Mouse (Mus musculus) heart, embryonic 14.5 days (tissue): ENCODE results near the gene Siva1. TPM values are rescaled to one million over a fixed set of nuclear protein-coding genes. Genes with fewer than 3 reads are reported as not detected.

Experiments
- ATAC-seq: fragments of 200-750 bp; cut with Nextera tagmentation; 2 replicates; pipeline ENCODE4 v1.8.0; 2017; ENCODE audit warnings: low read depth, moderate TSS enrichment; ENCODE audit not compliant: insufficient number of reproducible peaks, insufficient read depth, low FRiP score
- H3K27ac ChIP-seq, 2 experiments: fragments of 200-500 bp in 1 of 2; fragments of 300-500 bp in 1 of 2; sonication (generic) in 1 of 2; replicated peaks in 1 of 2; 2 replicates each; pipeline ENCODE4 v1.5.1; 2012 to 2014; ENCODE audit warnings: low read depth in 2 of 2, low read length in 2 of 2, control low read depth in 1 of 2, mild to moderate bottlenecking in 1 of 2, mixed read lengths in 1 of 2; ENCODE audit not compliant: control insufficient read depth in 1 of 2, insufficient read depth in 1 of 2
- H3K27me3 ChIP-seq: fragments of 300-500 bp; sonication (generic); 2 replicates; pipeline ENCODE4 v1.6.1; 2014; ENCODE audit warnings: mild to moderate bottlenecking, low read length, control low read depth; ENCODE audit not compliant: control insufficient read depth, insufficient read depth
- H3K36me3 ChIP-seq: fragments of 300-500 bp; sonication (generic); 2 replicates; pipeline ENCODE4 v1.6.1; 2014; ENCODE audit warnings: mild to moderate bottlenecking, control low read depth, low read length, mixed read lengths; ENCODE audit not compliant: control insufficient read depth, insufficient read depth
- H3K4me1 ChIP-seq, 2 experiments: fragments of 200-500 bp in 1 of 2; fragments of 300-500 bp in 1 of 2; sonication (generic) in 1 of 2; 2 replicates each; pipeline ENCODE4 v1.6.1; 2012 to 2014; ENCODE audit warnings: low read length in 2 of 2, control low read depth in 1 of 2, mixed read lengths in 1 of 2; ENCODE audit not compliant: control insufficient read depth in 2 of 2, insufficient read depth in 2 of 2
- H3K4me2 ChIP-seq: fragments of 300-500 bp; sonication (generic); 2 replicates; pipeline ENCODE4 v1.6.1; 2014; ENCODE audit warnings: mild to moderate bottlenecking, low read length
- H3K4me3 ChIP-seq, 2 experiments: fragments of 200-500 bp in 1 of 2; fragments of 300-500 bp in 1 of 2; sonication (generic) in 1 of 2; 2 replicates each; pipeline ENCODE4 v1.5.1; 2012 to 2014; ENCODE audit warnings: low read length in 2 of 2, mild to moderate bottlenecking in 2 of 2, control low read depth in 1 of 2, low read depth in 1 of 2, moderate library complexity in 1 of 2; ENCODE audit not compliant: control insufficient read depth in 1 of 2, insufficient read depth in 1 of 2
- H3K9ac ChIP-seq: fragments of 300-500 bp; sonication (generic); 2 replicates; pipeline ENCODE4 v1.6.1; 2014; ENCODE audit warnings: mild to moderate bottlenecking, low read length
- H3K9me3 ChIP-seq: fragments of 300-500 bp; sonication (generic); 2 replicates; pipeline ENCODE4 v1.6.1; 2016; ENCODE audit warnings: low read length, control low read depth; ENCODE audit not compliant: control insufficient read depth
- WGBS: fragments of 180-500 bp; shearing (Covaris S2); extraction: QIAGEN DNeasy Blood & Tissue Kit; methylation state at CpG from one replicate; pipeline ENCODE4 v1.1.7; 2014; 5-methylcytosine and 5-hydroxymethylcytosine counted together
- polyA plus RNA-seq: library from polyadenylated mRNA; unstranded; fragments of >200 nt; fragmentation: Nextera tagmentation; extraction: Ambion mirVana; gene quantifications from 2 replicates; pipeline ENCODE4 v1.2.1, GENCODE M21; 2014

Gene Siva1
- polyA plus RNA-seq, 1 experiment from 2014 or later: 153 TPM

DNA sequence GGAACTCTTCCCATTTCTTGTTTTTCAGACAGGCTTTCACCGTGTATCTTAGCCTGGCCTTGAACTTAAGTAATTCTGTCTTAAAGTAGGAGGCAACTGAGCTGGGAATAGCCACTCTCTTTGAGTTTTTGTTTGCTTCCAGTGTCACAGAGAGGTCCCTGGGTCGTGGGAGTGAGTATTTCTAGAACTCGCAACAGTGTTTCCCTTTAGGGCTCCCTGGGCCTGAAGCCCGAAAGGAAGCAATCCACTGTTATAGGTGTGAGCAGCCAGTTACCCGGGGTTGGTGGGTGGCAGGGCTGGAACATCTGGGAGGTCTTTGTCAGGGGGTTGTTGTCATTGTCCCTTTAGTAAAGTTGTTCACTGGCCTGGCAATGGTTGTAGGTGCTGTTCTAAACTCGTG, 1.7 kb downstream of the Siva1 start:
- H3K27me3 ChIP-seq: no peaks in the 10 kb centered on the region
- WGBS: 58% methylated on average over 6 of the region's 6 CpGs

DNA sequence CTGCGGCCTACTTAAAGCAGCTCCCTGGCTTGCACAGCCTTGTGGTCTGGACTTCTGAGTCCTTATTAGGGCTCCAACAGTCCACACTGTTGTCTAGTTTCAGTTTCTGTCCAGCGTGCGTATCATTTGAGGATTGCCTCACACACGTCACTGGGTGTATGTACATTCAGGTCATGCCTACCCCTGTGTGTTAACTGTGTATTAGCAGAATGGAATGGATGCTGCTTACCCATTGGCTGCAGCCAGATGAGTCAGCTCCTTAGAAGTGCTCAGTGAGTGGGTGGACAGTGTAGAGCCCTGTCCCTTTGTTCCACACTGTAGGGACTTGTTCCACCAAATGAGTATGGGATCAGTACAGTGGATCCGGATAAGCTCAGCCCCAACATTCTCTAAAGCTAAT, 3.6 kb downstream of the Siva1 start:
- Histone ChIP-seq H3K4me1 (peaks cover 10 to 21% of the 10 kb centered on the region in 2 experiments), H3K27me3 (no peaks in the 10 kb centered on the region), H3K27ac (no peak overlapping the region), H3K4me3 (no peak overlapping the region), H3K4me2 (no peak overlapping the region), H3K9ac (no peak overlapping the region), H3K36me3 (peaks cover 58% of the 10 kb centered on the region), H3K9me3 (no peaks in the 10 kb centered on the region)
- ATAC-seq: no peak
- WGBS: 93% methylated on average over 5 of the region's 5 CpGs

More for the DNA sequence above, 1.7 kb downstream of the Siva1 start:
- H3K9me3 ChIP-seq: no peaks in the 10 kb centered on the region
- peak overlapping the region in 1 of 2 experiments; percentile 68; a peak in 2 of 4 replicates for H3K4me3 ChIP-seq
- ATAC-seq: no peak
- H3K9ac ChIP-seq: peak overlapping the region; percentile 87
- peaks cover 40% of the 10 kb centered on the region for H3K36me3 ChIP-seq
- no peak overlapping the region for H3K27ac ChIP-seq
- H3K4me2 ChIP-seq: peak overlapping the region; percentile 92
- H3K4me1 ChIP-seq: peaks cover 10 to 21% of the 10 kb centered on the region in 2 experiments

DNA sequence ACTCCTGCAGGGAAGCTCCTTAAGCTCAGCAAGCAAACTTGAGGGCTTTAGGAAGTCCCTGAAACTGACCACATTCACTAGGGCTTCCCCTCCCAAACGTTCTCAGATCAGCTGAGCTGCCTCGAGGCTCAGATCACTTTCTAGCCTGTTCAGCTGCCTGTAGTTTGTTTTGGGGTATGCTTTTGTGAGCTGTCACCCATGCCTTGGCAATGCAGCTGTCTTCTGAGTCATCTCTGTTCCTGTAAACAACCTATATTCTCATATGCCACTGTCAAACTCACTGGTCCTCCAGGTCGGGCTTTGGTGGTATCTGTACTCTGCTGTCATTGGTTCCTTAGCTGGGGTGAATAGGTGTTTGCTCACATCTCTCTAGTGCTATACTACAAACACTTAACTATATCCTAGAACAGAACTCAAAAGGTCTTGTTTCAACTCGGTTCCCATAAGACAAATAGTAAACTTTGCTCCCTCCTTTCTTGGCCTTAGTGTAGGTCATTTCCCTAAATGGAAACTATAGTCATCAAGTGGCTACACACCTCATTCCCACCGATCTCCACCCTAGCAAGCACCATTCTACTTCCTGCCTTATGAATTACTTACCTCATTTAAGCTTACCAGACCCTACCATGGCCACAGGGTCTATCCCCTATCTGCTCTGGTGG, 7.4 kb downstream of the Siva1 start:
- peaks cover 91% of the 10 kb centered on the region for H3K36me3 ChIP-seq
- no peak for ATAC-seq

DNA sequence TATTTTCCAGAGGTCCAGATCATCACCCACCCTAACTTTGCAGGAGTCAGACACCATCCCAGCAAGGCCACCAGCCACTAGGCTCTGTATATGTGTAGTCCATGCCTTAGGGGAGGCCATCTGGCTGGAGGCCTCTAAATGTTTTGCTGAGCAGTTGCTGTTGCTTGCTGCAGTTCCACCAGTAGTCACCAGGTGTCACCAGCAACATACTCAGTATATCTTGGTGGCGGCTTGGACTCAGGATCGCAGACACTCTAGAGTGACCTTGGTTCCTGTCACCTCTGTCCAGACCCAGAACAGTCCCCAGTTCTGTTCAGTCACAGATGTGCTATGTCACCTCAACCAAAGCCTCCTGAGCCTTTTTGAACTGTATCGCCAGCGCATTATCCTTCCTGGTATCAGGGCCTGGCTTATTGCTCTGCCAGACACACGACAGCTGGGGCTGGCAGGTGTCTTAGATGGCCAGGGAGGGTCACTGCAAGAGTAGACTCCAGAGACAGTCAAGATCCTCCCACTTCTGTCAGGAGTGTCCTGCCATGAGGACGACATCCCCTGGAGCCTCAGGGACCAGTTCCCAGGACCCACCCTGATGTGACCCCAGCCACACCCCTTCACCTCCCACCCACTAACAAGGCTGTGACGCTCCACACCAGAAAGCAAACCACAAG, 8.8 kb downstream of the Siva1 start:
- Histone ChIP-seq H3K4me1 (peaks cover 15 to 20% of the 10 kb centered on the region in 2 experiments), H3K9ac (peak overlapping the region; percentile 54; the same call in 1 of the 2 replicates), H3K36me3 (peaks cover 91% of the 10 kb centered on the region), H3K27me3 (no peaks in the 10 kb centered on the region), H3K4me2 (no peak overlapping the region), H3K27ac (peak overlapping the region; percentile 85 to 90), H3K4me3 (no peak overlapping the region), H3K9me3 (no peaks in the 10 kb centered on the region)
- peak; percentile 60; the same call in 1 of the 2 replicates for ATAC-seq
- 24% methylated on average over 7 of the region's 7 CpGs for WGBS

More for the DNA sequence above, 7.4 kb downstream of the Siva1 start:
- Histone ChIP-seq H3K4me1 (peaks cover 15 to 20% of the 10 kb centered on the region in 2 experiments), H3K4me2 (no peak overlapping the region), H3K4me3 (no peak overlapping the region), H3K9me3 (no peaks in the 10 kb centered on the region), H3K9ac (no peak overlapping the region), H3K27me3 (no peaks in the 10 kb centered on the region), H3K27ac (no peak overlapping the region)
- 86% methylated on average over 5 of the region's 5 CpGs for WGBS

DNA sequence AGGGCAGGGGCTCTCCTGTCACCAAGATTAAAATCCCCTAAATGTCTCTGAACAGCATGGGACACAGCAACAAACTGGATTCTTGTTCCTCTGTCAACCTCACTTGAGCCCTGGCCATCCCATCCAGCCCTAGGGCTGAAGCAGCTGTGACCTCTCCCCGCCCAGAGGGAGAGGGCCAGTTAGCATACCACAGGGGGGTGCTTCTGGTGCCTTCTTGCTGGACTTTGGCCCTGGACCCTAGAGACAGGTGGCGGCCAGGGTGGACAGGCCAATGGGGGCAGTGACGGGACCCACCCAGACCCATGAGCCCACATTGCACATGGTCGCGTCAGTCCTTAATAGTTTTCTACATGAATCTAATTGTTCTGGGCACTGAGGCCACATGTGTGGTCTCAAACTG, 9.6 kb downstream of the Siva1 start:
- Histone ChIP-seq H3K36me3 (peaks cover 92% of the 10 kb centered on the region), H3K4me1 (peaks cover 18 to 26% of the 10 kb centered on the region in 2 experiments), H3K27ac (peak overlapping the region; percentile 23 to 85; a peak in 3 of 4 replicates), H3K4me2 (peak overlapping the region; percentile 29), H3K27me3 (no peaks in the 10 kb centered on the region), H3K4me3 (no peak overlapping the region), H3K9me3 (no peaks in the 10 kb centered on the region), H3K9ac (peak overlapping the region; percentile 54)
- ATAC-seq: no peak
- 84% methylated on average over 5 of the region's 5 CpGs for WGBS

DNA sequence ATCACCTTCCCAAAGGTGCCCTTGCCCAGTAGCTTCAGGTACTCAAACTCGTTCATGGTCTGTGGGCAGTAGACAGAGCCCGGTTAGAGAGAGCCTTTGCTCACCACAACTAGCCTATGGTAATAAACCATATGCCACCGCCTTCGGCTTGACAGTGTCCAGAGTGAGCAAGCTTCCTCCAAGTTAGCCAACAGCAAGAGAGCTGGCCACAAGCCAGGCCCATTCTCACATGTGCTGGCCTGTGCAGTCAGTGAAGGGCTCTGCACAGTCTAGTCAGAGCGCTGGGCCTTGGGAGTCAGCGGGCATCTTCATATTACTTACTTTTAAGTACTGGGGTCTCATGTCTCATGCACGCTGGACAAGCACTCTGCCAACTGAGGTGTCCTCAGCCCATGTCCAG, 14.1 kb downstream of the Siva1 start:
- Histone ChIP-seq H3K9me3 (no peaks in the 10 kb centered on the region), H3K27ac (0 out of 4 replicates have a peak overlapping the region, but pooled peaks of 1 of the 2 experiments have one; percentile 98), H3K27me3 (no peaks in the 10 kb centered on the region), H3K4me2 (no peak overlapping the region), H3K4me1 (peaks cover 43 to 67% of the 10 kb centered on the region in 2 experiments), H3K4me3 (no peak overlapping the region), H3K36me3 (peaks cover 93% of the 10 kb centered on the region), H3K9ac (peak overlapping the region; percentile 36; the same call in 1 of the 2 replicates)
- WGBS: 87% methylated on average over 7 of the region's 7 CpGs
- ATAC-seq: no peak

DNA sequence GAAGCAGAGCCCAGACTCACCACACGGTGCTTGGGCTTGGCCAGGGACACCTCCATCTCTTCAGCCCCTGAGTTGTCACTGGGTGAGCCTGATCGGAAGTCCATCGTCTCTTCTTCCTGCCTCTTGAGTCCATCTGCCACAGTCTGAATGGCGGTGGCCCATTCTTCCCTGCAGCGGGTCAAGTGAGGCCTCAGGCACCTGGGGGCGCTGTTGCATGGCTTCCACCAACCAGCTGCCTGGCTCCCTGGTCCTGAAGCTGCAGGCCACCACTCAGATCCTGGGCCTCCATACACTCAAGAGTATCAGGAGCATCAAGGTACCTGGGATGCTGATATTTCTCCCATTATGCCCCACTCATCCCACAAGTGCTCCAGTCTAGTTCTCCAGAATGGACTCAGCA, 14.6 kb downstream of the Siva1 start:
- H3K4me2 ChIP-seq: no peak overlapping the region
- H3K27ac ChIP-seq: peak overlapping the region in 1 of 2 experiments; percentile 98; a peak in 1 of 4 replicates
- H3K9me3 ChIP-seq: no peaks in the 10 kb centered on the region
- no peaks in the 10 kb centered on the region for H3K27me3 ChIP-seq
- 77% methylated on average over 6 of the region's 6 CpGs for WGBS
- no peak for ATAC-seq
- peaks cover 93% of the 10 kb centered on the region for H3K36me3 ChIP-seq
- peaks cover 43 to 67% of the 10 kb centered on the region in 2 experiments for H3K4me1 ChIP-seq
- peak overlapping the region; percentile 36; the same call in 1 of the 2 replicates for H3K9ac ChIP-seq
- H3K4me3 ChIP-seq: no peak overlapping the region
